Mouse (Mus musculus): ENCODE data around the gene Otud6a. TPM values are rescaled to one million over a fixed set of nuclear protein-coding genes. Genes with fewer than 3 reads are reported as not detected.
A peak's percentile ranks its signal among the peaks of the same experiment; 100 is the strongest.
"Not testable (repeated sequence)": the region's sequence is repeated elsewhere in the genome, so short reads cannot be mapped to it uniquely, and the experiment has no call there.

Gene Otud6a
- not detected for total RNA-seq (2021)
- long read RNA-seq, experiment 1, result 0 reads
- long read RNA-seq, experiment 2, result 0 reads

DNA sequence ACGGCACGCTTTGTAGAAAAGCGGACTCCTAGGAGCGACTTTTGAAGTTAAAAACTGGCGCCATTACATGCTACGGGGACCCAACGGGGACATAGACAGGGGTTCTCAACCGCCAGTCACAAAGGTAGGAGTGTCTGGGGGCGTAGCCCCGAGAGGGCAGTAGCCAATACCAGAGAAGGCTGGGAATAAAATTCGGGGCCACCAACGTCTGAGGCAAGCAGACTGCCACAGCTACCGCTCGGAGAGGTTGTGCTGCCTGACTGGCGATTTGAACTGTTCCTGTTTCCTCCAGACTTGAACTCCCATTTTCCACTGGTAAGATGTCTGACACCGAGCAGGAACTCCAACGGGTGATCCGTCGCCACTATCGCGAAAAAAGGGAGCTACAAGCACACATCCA is at the start of gene Otud6a:
Gene Otud6a, plus strand, starts transcription at position 321 of the 400 bp plus-strand sequence.
- DNase-seq, result no peak

DNA sequence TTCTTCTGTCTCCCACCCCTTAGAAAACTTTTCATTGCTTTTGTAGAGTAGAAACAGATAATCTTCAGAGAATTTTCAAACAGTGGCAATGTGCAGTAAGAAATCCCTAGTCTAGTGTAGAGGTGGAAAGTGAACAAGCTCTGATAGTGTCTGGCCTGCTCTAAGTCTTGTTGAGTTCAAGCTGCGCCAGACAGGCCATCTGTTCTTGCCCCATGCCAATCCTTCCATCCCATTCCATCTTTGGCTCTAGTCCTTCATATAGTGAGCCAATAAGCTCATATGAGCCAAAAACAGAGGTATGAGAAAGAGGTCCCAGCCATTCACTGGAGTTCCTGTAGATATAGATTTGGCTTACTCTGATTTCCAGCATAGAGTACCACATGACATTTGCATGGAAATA is 38.9 kb upstream of the Otud6a start:
- DNase-seq, result no peak

DNA sequence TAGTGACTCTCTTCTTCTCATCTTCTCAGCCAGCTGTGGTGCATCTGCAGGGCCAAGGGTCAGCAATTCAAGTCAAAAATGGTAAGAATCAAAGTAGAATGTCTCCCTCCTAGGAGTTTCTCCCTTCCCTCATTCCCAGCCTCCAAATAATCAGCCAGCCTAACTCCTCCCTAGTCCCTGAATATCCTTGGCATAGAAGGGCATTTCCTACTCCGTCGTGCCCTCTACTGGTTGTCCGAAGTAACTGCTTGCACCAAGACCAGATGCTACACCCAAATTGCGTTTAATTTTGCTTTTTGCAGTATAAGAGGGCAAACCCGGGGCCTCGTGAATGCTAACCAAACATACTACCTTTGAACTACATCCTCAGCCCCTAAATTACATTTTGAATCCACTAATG is 36.5 kb upstream of the Otud6a start:
- peak; percentile 30 for DNase-seq

DNA sequence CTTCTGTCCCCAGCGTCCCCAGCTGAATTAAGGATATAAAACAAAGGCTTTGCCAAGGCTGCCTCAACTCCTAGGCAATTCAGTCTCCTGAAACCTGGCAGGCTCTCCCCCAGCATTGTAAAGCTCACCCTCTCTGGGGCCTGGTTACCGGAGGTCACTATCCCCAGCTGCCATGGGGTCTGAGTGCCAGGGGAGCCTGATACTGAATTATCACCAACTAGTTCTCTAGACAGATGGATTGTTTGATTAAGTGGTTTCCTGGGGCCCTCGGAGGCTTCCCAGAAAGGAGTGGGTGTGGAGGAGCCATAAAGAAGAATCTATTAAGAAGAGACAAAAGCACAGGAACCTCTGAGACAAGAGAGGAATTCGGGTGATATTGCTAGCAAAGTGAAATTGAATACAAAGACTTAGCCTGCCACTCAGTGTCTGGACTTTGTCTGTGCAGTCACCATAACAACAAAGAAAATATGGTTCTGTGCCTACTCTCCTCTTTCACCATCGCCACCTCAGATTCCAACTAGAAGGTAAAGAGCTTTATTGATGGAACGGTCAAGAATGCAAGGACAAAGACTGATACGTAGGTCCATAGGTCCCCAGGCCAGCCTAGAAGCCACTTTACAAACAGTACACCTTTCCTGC is 34.5 kb upstream of the Otud6a start:
- DNase-seq, result no peak

DNA sequence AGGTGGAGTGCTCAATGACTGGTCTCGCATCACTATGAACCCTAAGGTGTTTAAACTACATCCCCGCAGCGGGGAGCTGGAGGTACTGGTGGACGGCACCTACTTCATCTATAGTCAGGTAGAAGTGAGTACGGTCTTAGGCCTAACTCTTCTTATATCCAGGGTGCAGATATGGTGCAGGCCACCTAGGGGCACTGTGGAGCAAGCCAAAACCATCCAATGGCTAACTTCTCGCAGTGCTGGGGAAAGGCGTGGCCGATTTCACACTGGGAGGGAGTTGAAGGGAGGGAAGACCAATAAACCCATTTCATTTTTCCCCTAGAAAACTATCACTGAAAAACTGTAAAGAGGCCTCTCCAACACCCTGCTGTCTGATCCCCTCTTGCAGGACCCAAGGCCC is 33.8 kb upstream of the Otud6a start:
- no peak for DNase-seq

DNA sequence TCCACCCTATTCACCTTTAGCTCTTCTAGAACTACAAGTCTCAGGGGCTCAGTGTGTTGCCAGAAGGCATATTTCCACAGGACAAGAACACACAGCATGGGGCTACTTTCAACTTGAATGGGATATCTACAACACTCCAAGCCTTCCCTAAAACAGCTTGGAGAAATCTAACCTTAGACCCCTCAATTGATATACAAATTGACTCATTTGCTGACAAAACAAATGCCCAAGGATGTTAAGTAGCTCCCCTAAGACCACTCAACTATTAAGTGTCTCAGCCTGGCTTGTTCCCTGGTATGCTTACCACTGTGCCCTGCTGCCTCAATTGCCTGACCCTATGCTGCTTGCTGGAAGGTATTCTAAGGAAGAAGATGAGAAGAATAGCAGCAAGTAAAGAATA is 27.9 kb upstream of the Otud6a start:
- no peak for DNase-seq

DNA sequence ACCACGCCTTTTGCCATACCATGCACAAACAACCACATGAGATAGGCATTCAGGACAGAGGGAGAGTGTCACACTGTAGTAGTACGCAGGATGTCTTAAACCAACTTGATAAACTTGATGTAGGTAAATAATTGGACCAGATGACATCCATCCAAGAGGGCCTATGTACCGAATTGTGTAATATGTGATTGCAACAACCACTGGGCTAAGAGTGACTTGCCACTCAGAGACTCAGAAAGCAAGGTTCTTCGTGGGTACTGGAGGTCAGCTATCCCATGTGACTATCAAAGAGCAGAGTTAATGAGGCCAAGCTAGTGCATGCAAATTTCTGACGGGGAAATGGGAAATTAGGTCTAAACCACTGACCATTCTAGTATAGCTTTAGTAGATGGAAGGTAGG is 27.2 kb upstream of the Otud6a start:
- DNase-seq, result no peak

DNA sequence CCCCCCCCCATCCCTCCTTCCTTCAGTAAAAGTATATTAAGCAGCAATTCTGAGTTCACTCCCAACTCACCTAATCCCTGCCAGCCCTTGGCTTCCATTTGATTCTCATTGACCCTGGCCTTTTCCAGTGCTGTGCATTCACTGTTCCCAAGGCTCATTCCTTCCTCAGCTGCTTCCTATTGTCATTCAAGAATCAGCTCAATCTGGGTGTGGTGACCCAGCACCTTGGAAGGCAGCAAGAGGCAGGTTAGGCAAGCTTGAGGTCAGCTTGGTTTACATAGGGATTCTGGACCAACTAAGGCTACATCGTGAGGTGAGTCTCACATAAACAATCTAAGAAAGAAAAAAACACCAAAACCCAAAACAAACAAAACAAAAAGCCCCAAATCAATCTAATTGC is 19.6 kb upstream of the Otud6a start:
- DNase-seq, result no peak

DNA sequence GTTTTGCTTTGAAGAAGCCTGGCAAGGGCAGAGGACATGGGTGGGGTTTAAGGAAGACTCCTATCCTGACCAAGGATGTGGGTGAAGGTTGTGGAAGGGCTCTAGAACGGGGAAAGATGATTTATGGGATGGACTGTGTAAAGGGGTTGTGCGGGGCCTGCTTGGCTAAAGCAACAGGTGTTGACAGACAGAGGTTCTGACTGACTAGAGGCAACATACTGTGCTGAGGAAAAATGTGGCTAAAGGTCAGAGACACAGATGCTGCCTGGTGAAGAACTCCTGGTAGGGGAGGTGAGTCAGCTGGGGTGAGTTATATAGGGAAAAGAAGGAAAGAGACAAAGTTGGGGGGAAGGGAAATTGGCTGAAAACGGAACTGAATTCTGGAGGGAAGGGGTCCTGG is 3.5 kb downstream of the Otud6a start:
- no peak for DNase-seq

DNA sequence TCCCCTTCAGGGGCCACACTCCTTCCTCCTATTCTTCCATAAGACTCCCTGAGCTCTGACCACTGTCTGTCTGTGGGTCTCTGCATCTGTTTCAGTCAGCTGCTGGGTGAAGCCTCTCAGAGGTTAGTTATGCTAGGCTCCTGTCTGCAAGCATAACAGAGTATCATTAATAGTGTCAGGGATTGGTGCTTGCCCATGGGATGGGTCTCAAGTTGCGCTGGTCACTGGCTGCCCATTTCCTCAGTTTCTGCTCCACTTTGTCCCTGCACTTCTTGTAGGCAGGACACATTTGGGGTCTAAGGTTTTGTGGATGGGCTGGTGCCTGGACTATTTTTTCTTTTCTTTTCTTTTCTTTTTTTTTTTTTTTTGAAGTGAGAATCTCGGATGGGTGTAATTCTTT is 13.8 kb downstream of the Otud6a start, which contains the start of gene Awat2:
Gene Awat2, minus strand, starts transcription at position 101 of the 400 bp plus-strand sequence.
- DNase-seq, result not testable (repeated sequence)

DNA sequence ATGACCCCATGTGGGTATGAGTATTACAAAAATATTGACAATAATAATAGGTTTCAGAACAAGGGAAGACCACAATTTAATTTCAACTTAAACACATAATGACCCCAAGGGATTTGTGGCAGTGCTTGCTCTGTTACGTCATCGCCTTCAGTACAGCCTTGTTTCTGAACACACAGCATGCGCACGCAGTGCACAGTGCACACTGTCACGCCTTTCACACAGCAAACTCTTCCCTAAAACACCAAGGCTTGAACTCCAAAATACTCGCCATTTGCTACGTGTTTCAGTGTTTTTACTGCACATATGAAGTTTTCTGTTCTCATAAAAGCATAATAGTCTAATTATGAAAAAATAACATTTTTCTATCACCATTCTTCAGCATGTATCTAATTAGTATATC is 14.7 kb downstream of the Otud6a start:
- no peak for DNase-seq

DNA sequence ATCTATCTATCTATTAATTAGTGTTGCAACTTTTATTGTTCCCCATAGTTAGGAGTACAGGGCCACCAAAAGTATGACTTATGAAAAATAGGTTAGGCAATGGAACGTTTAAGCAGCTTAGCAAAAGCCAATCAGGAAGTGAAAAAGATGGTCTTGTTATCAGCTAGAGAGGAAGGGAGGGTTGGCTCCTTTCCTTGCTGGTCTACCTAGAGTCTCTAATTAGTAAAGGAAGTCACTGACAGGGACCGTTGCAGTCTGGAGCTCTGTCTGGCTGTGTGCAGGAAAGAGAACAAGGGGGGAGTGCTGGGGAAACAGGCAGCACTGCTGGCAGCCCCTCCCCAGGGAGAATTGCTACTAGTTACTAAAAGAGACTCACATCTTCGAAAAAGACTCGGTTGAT is 39.2 kb downstream of the Otud6a start:
- DNase-seq, result no peak

DNA sequence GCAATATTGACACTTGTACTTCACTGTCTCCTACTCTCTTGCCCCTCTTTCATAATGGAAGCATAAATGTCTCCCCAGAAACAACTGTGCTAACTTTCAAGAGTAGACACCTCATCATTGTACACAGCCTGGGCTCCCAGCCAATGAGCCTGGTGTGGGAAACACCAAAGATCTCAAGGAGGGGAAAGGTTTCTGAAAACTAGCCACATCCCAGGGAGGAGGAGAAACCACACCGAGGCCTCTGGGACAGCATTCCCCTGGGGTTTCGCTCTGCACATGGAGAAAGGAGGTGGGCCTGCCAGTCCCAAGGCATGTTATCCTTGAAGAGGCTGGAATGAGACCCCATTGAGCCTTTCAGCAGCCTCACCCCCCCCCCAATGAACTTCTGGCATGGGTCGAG is 41.3 kb downstream of the Otud6a start:
- DNase-seq, result no peak

DNA sequence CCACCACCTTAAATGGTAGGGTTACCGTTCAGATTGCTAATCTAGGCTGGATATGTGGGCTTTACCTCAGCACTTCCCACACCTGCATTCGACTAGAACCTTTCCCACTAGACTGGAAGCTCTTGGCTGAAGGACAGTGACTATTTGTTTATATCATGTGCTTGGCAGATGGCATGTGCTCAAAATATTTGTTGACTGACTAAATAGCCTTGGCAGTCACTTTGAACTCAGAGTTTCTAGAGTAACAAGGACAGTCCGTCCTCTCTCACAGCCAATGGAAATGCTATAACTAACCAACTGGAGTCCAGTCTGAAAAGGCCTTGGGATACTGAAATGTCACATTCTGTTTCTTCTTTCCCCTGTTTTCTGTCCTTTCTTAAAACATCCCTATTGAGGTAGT is 42.7 kb downstream of the Otud6a start:
- no peak for DNase-seq

DNA sequence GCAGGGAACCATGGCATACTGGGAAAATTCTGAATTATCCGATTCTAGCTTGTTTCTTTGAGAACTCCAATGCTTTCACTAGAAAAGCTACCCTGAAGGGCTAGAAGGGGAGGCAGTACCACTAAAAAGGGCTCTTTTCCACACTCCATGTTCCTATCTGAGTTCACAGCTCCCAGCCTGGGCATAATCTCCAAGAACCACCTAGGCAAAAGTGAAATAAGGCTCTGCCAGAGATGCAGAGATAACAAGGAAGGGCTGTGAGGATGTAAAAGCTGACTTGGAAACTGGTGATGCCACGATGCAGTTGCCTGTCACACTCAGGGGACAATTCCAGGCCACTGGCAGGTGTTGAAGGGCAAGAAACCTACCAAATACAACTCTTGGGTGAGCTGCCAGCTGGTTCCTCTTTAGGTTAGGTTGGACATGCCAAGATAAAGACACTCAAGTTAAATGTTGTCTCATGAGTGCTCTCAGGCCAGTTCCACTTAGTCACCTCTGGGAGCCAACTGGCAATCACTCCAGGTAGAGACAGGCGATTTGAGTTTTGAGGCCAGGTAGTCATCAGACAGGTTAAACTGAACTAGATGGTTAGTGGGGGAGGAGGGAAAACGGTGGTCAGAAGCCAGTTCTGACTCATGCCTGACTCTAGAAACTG is 46.9 kb downstream of the Otud6a start:
- DNase-seq, result no peak

Small RNA genes within 50 kb of the gene (microRNA-seq; reads per million reads assigned to microRNA genes)
- gene Mir676, result 2,049 to 2,463 reads per million in 2 experiments

Other genes with a start within 250 kb of the Otud6a start
- under 1 TPM in 1 of 2 experiments, not detected in 1; 0.20 TPM for gene Awat2, start 13.7 kb downstream of the Otud6a start, total RNA-seq (2021)
- gene Igbp1, start 65.3 kb downstream of the Otud6a start, total RNA-seq (2021), result 10 to 100 TPM; 37.3 to 38.1 TPM
- under 1 TPM; 0.07 to 0.12 TPM for gene Dgat2l6, start 95.8 kb downstream of the Otud6a start, total RNA-seq (2021)
- not detected for gene Awat1, start 143.2 kb downstream of the Otud6a start, total RNA-seq (2021)
- gene P2ry4, start 165.9 kb downstream of the Otud6a start, total RNA-seq (2021), result under 1 TPM in 1 of 2 experiments, not detected in 1; 0.05 TPM
- gene Arr3, start 176.5 kb downstream of the Otud6a start, total RNA-seq (2021), result not detected
- 1 to 10 TPM; 4.1 to 6.6 TPM for gene Kif4, start 196.7 kb downstream of the Otud6a start, total RNA-seq (2021)
- 10 to 100 TPM; 28.2 to 30.9 TPM for gene Pdzd11, start 197.6 kb downstream of the Otud6a start, total RNA-seq (2021)

Measured in gastrocnemius, postnatal 10 days (tissue).